Mouse (Mus musculus): ENCODE measurements at regions not wholly inside any gene's neighbourhood (a gene's known extent, or its start where the extent isn't known, plus 50 kb on each side); places are given as distances from the start of the nearest gene placed in this dataset.

GRCm38 (mm10) chr13:105377038-105377437, 66.4 kb upstream of the Htr1a start:
- peak; percentile 87; the same call in 1 of the 2 replicates for ATAC-seq (ENCODE audit: low FRiP score, low TSS enrichment)
- Histone ChIP-seq H3K36me3 (ENCODE audit: insufficient read depth, low read length) (no peaks in the 10 kb centered on the region), H3K27me3 (ENCODE audit: insufficient read depth, low read length) (no peaks in the 10 kb centered on the region), H3K9ac (replicated peaks; ENCODE audit: low read length) (no peak overlapping the region), H3K4me3 (ENCODE audit: low read length) (no peak overlapping the region), H3K4me1 (ENCODE audit: insufficient read depth, low read length) (no peaks in the 10 kb centered on the region), H3K9me3 (ENCODE audit: low read length) (no peaks in the 10 kb centered on the region), H3K4me2 (replicated peaks; ENCODE audit: low read depth, low read length) (no peak overlapping the region), H3K27ac (ENCODE audit: low read length) (no peak overlapping the region)
- 11% methylated on average over 2 of the region's 2 CpGs for WGBS

GRCm38 (mm10) chr13:105378587-105378986, 64.9 kb upstream of the Htr1a start:
- no peaks in the 10 kb centered on the region for H3K4me1 ChIP-seq (ENCODE audit: insufficient read depth, low read length)
- H3K9ac ChIP-seq (replicated peaks; ENCODE audit: low read length) = no peak overlapping the region
- no peaks in the 10 kb centered on the region for H3K36me3 ChIP-seq (ENCODE audit: insufficient read depth, low read length)
- H3K27ac ChIP-seq (ENCODE audit: low read length) = no peak overlapping the region
- no peak overlapping the region for H3K4me2 ChIP-seq (replicated peaks; ENCODE audit: low read depth, low read length)
- no peaks in the 10 kb centered on the region for H3K27me3 ChIP-seq (ENCODE audit: insufficient read depth, low read length)
- H3K4me3 ChIP-seq (ENCODE audit: low read length) = no peak overlapping the region
- no peaks in the 10 kb centered on the region for H3K9me3 ChIP-seq (ENCODE audit: low read length)
- WGBS = 78% methylated on average over 9 of the region's 9 CpGs
- ATAC-seq (ENCODE audit: low FRiP score, low TSS enrichment) = no peak

- Histone ChIP-seq H3K9ac (replicated peaks; ENCODE audit: low read length) (no peak overlapping the region), H3K27ac (ENCODE audit: low read length) (no peak overlapping the region), H3K4me1 (ENCODE audit: insufficient read depth, low read length) (no peaks in the 10 kb centered on the region), H3K36me3 (ENCODE audit: insufficient read depth, low read length) (no peaks in the 10 kb centered on the region), H3K9me3 (ENCODE audit: low read length) (no peaks in the 10 kb centered on the region), H3K4me3 (ENCODE audit: low read length) (no peak overlapping the region), H3K4me2 (replicated peaks; ENCODE audit: low read depth, low read length) (no peak overlapping the region), H3K27me3 (ENCODE audit: insufficient read depth, low read length) (no peaks in the 10 kb centered on the region)
- ATAC-seq (ENCODE audit: low FRiP score, low TSS enrichment) = no peak
- WGBS = 51% methylated on average over 4 of the region's 4 CpGs
Observed at GRCm38 (mm10) chr13:105387016-105387772, 56.2 kb upstream of the Htr1a start.

Measured in kidney, embryonic 16.5 days (tissue).